Mouse (Mus musculus) heart, adult 2 months (tissue): ENCODE data around the gene Rasl12. TPM values are rescaled to one million over a fixed set of nuclear protein-coding genes. Genes with fewer than 3 reads are reported as not detected.
A peak's percentile ranks its signal among the peaks of the same experiment; 100 is the strongest.

Experiments
- DNase-seq, 2 experiments: peaks; one replicate each; pipeline ENCODE4 v3.0.0; 2021
- H3K27ac ChIP-seq: fragments of 200-600 bp; 2 replicates; pipeline ENCODE4 v1.8.1; 2022
- H3K27me3 ChIP-seq: fragments of 200-500 bp; 2 replicates; pipeline ENCODE4 v1.6.1; 2012; ENCODE audit warnings: mild to moderate bottlenecking, low read length, inconsistent platforms, mixed read lengths; ENCODE audit not compliant: control insufficient read depth, insufficient read depth
- H3K36me3 ChIP-seq: fragments of 200-500 bp; 2 replicates; pipeline ENCODE4 v1.6.1; 2012; ENCODE audit warnings: low read length, inconsistent platforms; ENCODE audit not compliant: control insufficient read depth, insufficient read depth
- H3K4me1 ChIP-seq: fragments of 200-500 bp; 2 replicates; pipeline ENCODE4 v1.6.1; 2011; ENCODE audit warnings: low read length; ENCODE audit not compliant: control insufficient read depth, insufficient read depth
- H3K4me3 ChIP-seq: fragments of 200-600 bp; 2 replicates; pipeline ENCODE4 v1.8.1; 2022
- H3K79me2 ChIP-seq: fragments of 200-500 bp; replicated peaks from 2 replicates; pipeline ENCODE4 v1.6.1; 2012; ENCODE audit warnings: mild to moderate bottlenecking, inconsistent platforms, low read length, moderate library complexity, mixed read lengths; ENCODE audit not compliant: control insufficient read depth, insufficient read depth
- H3K9ac ChIP-seq: fragments of 200-500 bp; 2 replicates; pipeline ENCODE4 v1.6.1; 2012; ENCODE audit warnings: low read depth, mild to moderate bottlenecking, control low read depth, inconsistent platforms, low read length, mixed read lengths
- CTCF ChIP-seq: fragments of 200-600 bp; IDR thresholded peaks from 2 replicates; pipeline ENCODE4 v1.8.1; 2022; ENCODE audit warnings: antibody characterized with exemption, mild to moderate bottlenecking, moderate library complexity
- EP300 ChIP-seq: fragments of 200-500 bp; IDR thresholded peaks from 2 replicates; pipeline ENCODE4 v1.6.1; 2011; ENCODE audit warnings: low read depth, low read length, control low read depth; ENCODE audit not compliant: insufficient read depth
- POLR2A ChIP-seq: fragments of 200-500 bp; IDR thresholded peaks from 2 replicates; pipeline ENCODE4 v1.6.1; 2011; ENCODE audit warnings: mild to moderate bottlenecking, low read depth, low read length, control low read depth; ENCODE audit not compliant: insufficient read depth
- WGBS: fragments of 180-500 bp; shearing (Covaris S2); methylation state at CpG from one replicate; pipeline ENCODE4 v1.1.7; 2018; 5-methylcytosine and 5-hydroxymethylcytosine counted together
- intact Hi-C: fragments of 180-260 bp; cut with DNase I; formaldehyde crosslinking; loops from one replicate; pipeline ENCODE4 v1.15.1; 2025
- polyA plus RNA-seq: library from polyadenylated mRNA; depleted of rRNA; stranded (reverse); fragments of >200 nt; gene quantifications from 2 replicates; pipeline ENCODE4 v1.2.3, GENCODE M21; 2012
- total RNA-seq, 2 experiments: library from RNA; stranded (reverse); gene quantifications; 2 replicates each; pipeline ENCODE4 v1.2.3; 2021

Rasl12 gene
- total and polyA plus RNA-seq, 3 experiments, result 7.2 to 19.8 (median 8.3) TPM

- DNase-seq, result no peak
- Histone ChIP-seq H3K4me3 (peak overlapping the region; percentile 23), H3K27ac (peak overlapping the region; percentile 67), H3K4me1 (peaks cover 1% of the 10 kb centered on the region), H3K79me2 (no peaks in the 10 kb centered on the region), H3K27me3 (no peaks in the 10 kb centered on the region), H3K36me3 (no peaks in the 10 kb centered on the region), H3K9ac (no peak overlapping the region)
- WGBS, result 76% methylated on average over 6 of the region's 6 CpGs
- intact Hi-C loops, result no loop called here
- TF ChIP-seq POLR2A (no peak), CTCF (no peak), EP300 (no peak)
Observed at GRCm38 (mm10) chr9:65399934-65400333, 1.6 kb downstream of the Rasl12 start.

GRCm38 (mm10) chr9:65404331-65405183 is 6.3 kb downstream of the Rasl12 start:
- Histone ChIP-seq H3K9ac (0 out of 2 replicates have a peak overlapping the region, but pooled peaks have one; percentile 41), H3K4me3 (peak overlapping the region; percentile 15; the same call in 1 of the 2 replicates), H3K27me3 (no peaks in the 10 kb centered on the region), H3K27ac (peak overlapping the region; percentile 68), H3K4me1 (peaks cover 1% of the 10 kb centered on the region), H3K79me2 (no peaks in the 10 kb centered on the region), H3K36me3 (no peaks in the 10 kb centered on the region)
- WGBS, result 25% methylated on average over 15 of the region's 15 CpGs
- intact Hi-C loops, result no loop called here
- TF ChIP-seq EP300 (no peak), CTCF (peak; percentile 40), POLR2A (no peak)
- peak; percentile 86 to 89 for DNase-seq

- no peaks in the 10 kb centered on the region for H3K79me2 ChIP-seq
- no peak overlapping the region for H3K4me3 ChIP-seq
- intact Hi-C loops, result no loop called here
- DNase-seq, result no peak
- no peak for TF ChIP-seq EP300
- TF ChIP-seq POLR2A, result no peak
- TF ChIP-seq CTCF, result no peak
- WGBS, result 67% methylated on average over 2 of the region's 2 CpGs
- peak overlapping the region; percentile 68 for H3K27ac ChIP-seq
- H3K36me3 ChIP-seq, result no peaks in the 10 kb centered on the region
- no peaks in the 10 kb centered on the region for H3K27me3 ChIP-seq
- no peak overlapping the region for H3K9ac ChIP-seq
- H3K4me1 ChIP-seq, result peaks cover 1% of the 10 kb centered on the region
Observed at GRCm38 (mm10) chr9:65405184-65405449, 6.8 kb downstream of the Rasl12 start.

GRCm38 (mm10) chr9:65407327-65407726 is 9.0 kb downstream of the Rasl12 start:
- no peak overlapping the region for H3K4me3 ChIP-seq
- no peak overlapping the region for H3K27ac ChIP-seq
- H3K79me2 ChIP-seq, result no peaks in the 10 kb centered on the region
- no peak for TF ChIP-seq POLR2A
- H3K4me1 ChIP-seq, result peaks cover 1% of the 10 kb centered on the region
- no peak overlapping the region for H3K9ac ChIP-seq
- H3K36me3 ChIP-seq, result no peaks in the 10 kb centered on the region
- 70% methylated on average over 5 of the region's 5 CpGs for WGBS
- H3K27me3 ChIP-seq, result no peaks in the 10 kb centered on the region
- intact Hi-C loops, result no loop called here
- no peak for DNase-seq

- Histone ChIP-seq H3K27ac (no peak overlapping the region), H3K27me3 (no peaks in the 10 kb centered on the region), H3K4me1 (peaks cover 1% of the 10 kb centered on the region), H3K9ac (no peak overlapping the region), H3K79me2 (no peaks in the 10 kb centered on the region), H3K4me3 (no peak overlapping the region), H3K36me3 (no peaks in the 10 kb centered on the region)
- no peak for DNase-seq
- intact Hi-C loops, result no loop called here
- TF ChIP-seq POLR2A, result no peak
- TF ChIP-seq CTCF, result no peak
- no peak for TF ChIP-seq EP300
- WGBS, result 73% methylated on average over 3 of the region's 3 CpGs
Observed at GRCm38 (mm10) chr9:65407861-65408260, 9.6 kb downstream of the Rasl12 start.

GRCm38 (mm10) chr9:65408871-65409295 is 10.6 kb downstream of the Rasl12 start:
- Histone ChIP-seq H3K79me2 (no peaks in the 10 kb centered on the region), H3K4me3 (no peak overlapping the region), H3K9ac (no peak overlapping the region), H3K4me1 (peaks cover under 1% of the 10 kb centered on the region), H3K27me3 (no peaks in the 10 kb centered on the region), H3K36me3 (no peaks in the 10 kb centered on the region), H3K27ac (peak overlapping the region; percentile 36; the same call in 1 of the 2 replicates)
- intact Hi-C loops, result no loop called here
- 45% methylated on average over 5 of the region's 5 CpGs for WGBS
- DNase-seq, result peak; percentile 56 to 62
- no peak for TF ChIP-seq CTCF
- TF ChIP-seq POLR2A, result no peak
- TF ChIP-seq EP300, result no peak
